Mouse (Mus musculus): ENCODE measurements at regions not wholly inside any gene's neighbourhood (a gene's known extent, or its start where the extent isn't known, plus 50 kb on each side); places are given as distances from the start of the nearest gene placed in this dataset.

GRCm38 (mm10) chr13:84023021-84023420, 199.1 kb upstream of the Tmem161b start:
- 100% methylated on average over 1 of the region's 1 CpGs for WGBS (ENCODE audit: missing documents)
- no peak overlapping the region for H3K27ac ChIP-seq

GRCm38 (mm10) chr13:84023637-84024036, 198.5 kb upstream of the Tmem161b start:
- no peaks in the 10 kb centered on the region for H3K36me3 ChIP-seq (ENCODE audit: inconsistent target)
- no peak overlapping the region for H3K4me3 ChIP-seq (ENCODE audit: inconsistent target)
- WGBS (ENCODE audit: missing documents), result 82% methylated on average over 5 of the region's 5 CpGs
- no peaks in the 10 kb centered on the region for H3K79me2 ChIP-seq (ENCODE audit: inconsistent target)
- no peak overlapping the region for H3K27ac ChIP-seq

More at GRCm38 (mm10) chr13:84023021-84023420, 199.1 kb upstream of the Tmem161b start:
- Histone ChIP-seq H3K79me2 (ENCODE audit: inconsistent target) (no peaks in the 10 kb centered on the region), H3K4me3 (ENCODE audit: inconsistent target) (no peak overlapping the region), H3K36me3 (ENCODE audit: inconsistent target) (no peaks in the 10 kb centered on the region)

- no peaks in the 10 kb centered on the region for H3K36me3 ChIP-seq (ENCODE audit: inconsistent target)
- no peaks in the 10 kb centered on the region for H3K79me2 ChIP-seq (ENCODE audit: inconsistent target)
- 92% methylated on average over 1 of the region's 2 CpGs for WGBS (ENCODE audit: missing documents)
These were observed 196.7 kb upstream of the Tmem161b start for GRCm38 (mm10) chr13:84025348-84025747.

GRCm38 (mm10) chr13:84047736-84048135, 174.4 kb upstream of the Tmem161b start:
- no peaks in the 10 kb centered on the region for H3K36me3 ChIP-seq (ENCODE audit: inconsistent target)
- WGBS (ENCODE audit: missing documents), result 87% methylated on average over 6 of the region's 6 CpGs
- H3K79me2 ChIP-seq (ENCODE audit: inconsistent target), result no peaks in the 10 kb centered on the region
- no peak overlapping the region for H3K27ac ChIP-seq
- H3K4me3 ChIP-seq (ENCODE audit: inconsistent target), result no peak overlapping the region

More at GRCm38 (mm10) chr13:84025348-84025747, 196.7 kb upstream of the Tmem161b start:
- no peak overlapping the region for H3K27ac ChIP-seq
- no peak overlapping the region for H3K4me3 ChIP-seq (ENCODE audit: inconsistent target)

GRCm38 (mm10) chr13:84052221-84052620, 169.9 kb upstream of the Tmem161b start:
- Histone ChIP-seq H3K79me2 (ENCODE audit: inconsistent target) (no peaks in the 10 kb centered on the region), H3K27ac (no peak overlapping the region), H3K36me3 (ENCODE audit: inconsistent target) (no peaks in the 10 kb centered on the region), H3K4me3 (ENCODE audit: inconsistent target) (no peak overlapping the region)
- WGBS (ENCODE audit: missing documents), result 88% methylated on average over 1 of the region's 1 CpGs

- Histone ChIP-seq H3K27ac (no peak overlapping the region), H3K36me3 (ENCODE audit: inconsistent target) (no peaks in the 10 kb centered on the region), H3K4me3 (ENCODE audit: inconsistent target) (no peak overlapping the region), H3K79me2 (ENCODE audit: inconsistent target) (no peaks in the 10 kb centered on the region)
- WGBS (ENCODE audit: missing documents), result 81% methylated on average over 7 of the region's 7 CpGs
These were observed 167.1 kb upstream of the Tmem161b start for GRCm38 (mm10) chr13:84054956-84055355.

GRCm38 (mm10) chr13:84055576-84055975, 166.5 kb upstream of the Tmem161b start:
- H3K27ac ChIP-seq, result no peak overlapping the region
- H3K36me3 ChIP-seq (ENCODE audit: inconsistent target), result no peaks in the 10 kb centered on the region
- H3K4me3 ChIP-seq (ENCODE audit: inconsistent target), result no peak overlapping the region
- H3K79me2 ChIP-seq (ENCODE audit: inconsistent target), result no peaks in the 10 kb centered on the region

GRCm38 (mm10) chr13:84056451-84056850, 165.6 kb upstream of the Tmem161b start:
- 70% methylated on average over 3 of the region's 3 CpGs for WGBS (ENCODE audit: missing documents)
- Histone ChIP-seq H3K4me3 (ENCODE audit: inconsistent target) (no peak overlapping the region), H3K79me2 (ENCODE audit: inconsistent target) (no peaks in the 10 kb centered on the region), H3K36me3 (ENCODE audit: inconsistent target) (no peaks in the 10 kb centered on the region), H3K27ac (no peak overlapping the region)

- H3K4me3 ChIP-seq (ENCODE audit: inconsistent target), result no peak overlapping the region
- 88% methylated on average over 5 of the region's 5 CpGs for WGBS (ENCODE audit: missing documents)
These were observed 165.1 kb upstream of the Tmem161b start for GRCm38 (mm10) chr13:84056998-84057397.

GRCm38 (mm10) chr13:84057456-84057855, 164.6 kb upstream of the Tmem161b start:
- Histone ChIP-seq H3K27ac (no peak overlapping the region), H3K36me3 (ENCODE audit: inconsistent target) (no peaks in the 10 kb centered on the region), H3K4me3 (ENCODE audit: inconsistent target) (no peak overlapping the region), H3K79me2 (ENCODE audit: inconsistent target) (no peaks in the 10 kb centered on the region)

More at GRCm38 (mm10) chr13:84056998-84057397, 165.1 kb upstream of the Tmem161b start:
- Histone ChIP-seq H3K36me3 (ENCODE audit: inconsistent target) (no peaks in the 10 kb centered on the region), H3K27ac (no peak overlapping the region), H3K79me2 (ENCODE audit: inconsistent target) (no peaks in the 10 kb centered on the region)

GRCm38 (mm10) chr13:84058251-84058650, 163.8 kb upstream of the Tmem161b start:
- no peaks in the 10 kb centered on the region for H3K79me2 ChIP-seq (ENCODE audit: inconsistent target)
- no peak overlapping the region for H3K4me3 ChIP-seq (ENCODE audit: inconsistent target)
- H3K36me3 ChIP-seq (ENCODE audit: inconsistent target), result no peaks in the 10 kb centered on the region
- no peak overlapping the region for H3K27ac ChIP-seq
- 67% methylated on average over 3 of the region's 3 CpGs for WGBS (ENCODE audit: missing documents)

GRCm38 (mm10) chr13:84059031-84059651, 163.0 kb upstream of the Tmem161b start:
- 33% methylated on average over 10 of the region's 10 CpGs for WGBS (ENCODE audit: missing documents)
- H3K36me3 ChIP-seq (ENCODE audit: inconsistent target), result no peaks in the 10 kb centered on the region
- no peak overlapping the region for H3K27ac ChIP-seq
- no peak overlapping the region for H3K4me3 ChIP-seq (ENCODE audit: inconsistent target)
- H3K79me2 ChIP-seq (ENCODE audit: inconsistent target), result no peaks in the 10 kb centered on the region

- Histone ChIP-seq H3K4me3 (ENCODE audit: inconsistent target) (no peak overlapping the region), H3K36me3 (ENCODE audit: inconsistent target) (no peaks in the 10 kb centered on the region), H3K79me2 (ENCODE audit: inconsistent target) (no peaks in the 10 kb centered on the region), H3K27ac (no peak overlapping the region)
- 72% methylated on average over 5 of the region's 5 CpGs for WGBS (ENCODE audit: missing documents)
These were observed 162.2 kb upstream of the Tmem161b start for GRCm38 (mm10) chr13:84059661-84060452.

- H3K36me3 ChIP-seq (ENCODE audit: inconsistent target), result no peaks in the 10 kb centered on the region
- WGBS (ENCODE audit: missing documents), result 93% methylated on average over 3 of the region's 3 CpGs
- H3K79me2 ChIP-seq (ENCODE audit: inconsistent target), result no peaks in the 10 kb centered on the region
- H3K4me3 ChIP-seq (ENCODE audit: inconsistent target), result no peak overlapping the region
- H3K27ac ChIP-seq, result no peak overlapping the region
These were observed 161.7 kb upstream of the Tmem161b start for GRCm38 (mm10) chr13:84060453-84060834.

GRCm38 (mm10) chr13:84060906-84061305, 161.2 kb upstream of the Tmem161b start:
- Histone ChIP-seq H3K4me3 (ENCODE audit: inconsistent target) (no peak overlapping the region), H3K79me2 (ENCODE audit: inconsistent target) (no peaks in the 10 kb centered on the region), H3K27ac (no peak overlapping the region), H3K36me3 (ENCODE audit: inconsistent target) (no peaks in the 10 kb centered on the region)
- WGBS (ENCODE audit: missing documents), result 82% methylated on average over 3 of the region's 3 CpGs

Data from macrophage (primary cell).